Mouse (Mus musculus): ENCODE data around the gene Mast4.

GRCm38 (mm10) chr13:102988976-102989375 lies 345.3 kb downstream of the Mast4 start:
- TF ChIP-seq POLR2A (IDR thresholded peaks at IDR 0.05; ENCODE audit: extremely low read depth, insufficient read depth, low read length) (no peak), CTCF (IDR thresholded peaks at IDR 0.05; ENCODE audit: low read depth, low read length) (no peak)
